Mouse (Mus musculus) myocyte (in vitro differentiated cells): ENCODE measurements at regions not wholly inside any gene's neighbourhood (a gene's known extent, or its start where the extent isn't known, plus 50 kb on each side); places are given as distances from the start of the nearest gene placed in this dataset.

Experiments used
- H3K27me3 ChIP-seq: one replicate; pipeline ENCODE4 v1.6.1; 2011; ENCODE audit not compliant: control insufficient read depth, insufficient read depth, insufficient read length
- H3K36me3 ChIP-seq: one replicate; pipeline ENCODE4 v1.6.1; 2011; ENCODE audit not compliant: control insufficient read depth, insufficient read depth
- H3K4me2 ChIP-seq: one replicate; pipeline ENCODE4 v1.6.1; 2011; ENCODE audit warnings: low read depth, control low read depth
- H3K4me3 ChIP-seq: one replicate; pipeline ENCODE4 v1.5.1; 2011; ENCODE audit warnings: mild to moderate bottlenecking, control low read depth, moderate library complexity
- H3K79me2 ChIP-seq: one replicate; pipeline ENCODE4 v1.6.1; 2011; ENCODE audit not compliant: control insufficient read depth, insufficient read depth
- H3ac ChIP-seq: one replicate; pipeline ENCODE4 v1.6.1; 2011; ENCODE audit not compliant: control insufficient read depth, insufficient read length
- CEBPB ChIP-seq: IDR thresholded peaks from 2 replicates; pipeline ENCODE4 v1.6.1; 2011; ENCODE audit warnings: mild to moderate bottlenecking, moderate library complexity; ENCODE audit not compliant: poor library complexity, insufficient read depth, severe bottlenecking
- E2F4 ChIP-seq: IDR thresholded peaks from one replicate; pipeline ENCODE4 v1.6.1; 2011; ENCODE audit warnings: mild to moderate bottlenecking, control low read depth, moderate library complexity; ENCODE audit not compliant: insufficient read depth
- MAX ChIP-seq: IDR thresholded peaks from one replicate; pipeline ENCODE4 v1.6.1; 2011; ENCODE audit warnings: low read depth, mild to moderate bottlenecking, control low read depth
- MYOD1 ChIP-seq, 3 experiments: IDR thresholded peaks; one replicate each; pipeline ENCODE4 v1.6.1; 2011; ENCODE audit warnings: control low read depth in 2 of 3, low read depth in 2 of 3, mild to moderate bottlenecking in 2 of 3, moderate library complexity in 1 of 3; ENCODE audit not compliant: insufficient read length in 2 of 3, control insufficient read depth in 1 of 3
- MYOG ChIP-seq, 3 experiments: IDR thresholded peaks; one replicate each; pipeline ENCODE4 v1.6.1; 2011; ENCODE audit warnings: control low read depth in 2 of 3, low read depth in 2 of 3, mild to moderate bottlenecking in 2 of 3; ENCODE audit not compliant: insufficient read length in 2 of 3, control insufficient read depth in 1 of 3, insufficient read depth in 1 of 3
- POLR2A ChIP-seq: IDR thresholded peaks from one replicate; pipeline ENCODE4 v1.6.1; 2011; ENCODE audit warnings: low read depth, mild to moderate bottlenecking, control low read depth, moderate library complexity; ENCODE audit not compliant: insufficient read length
- POLR2AphosphoS2 ChIP-seq: IDR thresholded peaks from one replicate; pipeline ENCODE4 v1.6.1; 2011; ENCODE audit warnings: low read depth, control low read depth; ENCODE audit not compliant: insufficient read length
- REST ChIP-seq: IDR thresholded peaks from one replicate; pipeline ENCODE4 v1.6.1; 2011; ENCODE audit warnings: mild to moderate bottlenecking, control low read depth, moderate library complexity; ENCODE audit not compliant: insufficient read depth, insufficient read length
- SRF ChIP-seq: IDR thresholded peaks from one replicate; pipeline ENCODE4 v1.6.1; 2011; ENCODE audit warnings: low read depth; ENCODE audit not compliant: control insufficient read depth, insufficient read length
- TCF12 ChIP-seq: IDR thresholded peaks from one replicate; pipeline ENCODE4 v1.6.1; 2011; ENCODE audit warnings: mild to moderate bottlenecking, control low read depth; ENCODE audit not compliant: poor library complexity, insufficient read depth, severe bottlenecking
- TCF3 ChIP-seq: IDR thresholded peaks from one replicate; pipeline ENCODE4 v1.6.1; 2011; ENCODE audit warnings: low read depth, control low read depth; ENCODE audit not compliant: insufficient read length
- USF1 ChIP-seq: IDR thresholded peaks from one replicate; pipeline ENCODE4 v1.6.1; 2011; ENCODE audit warnings: low read depth, mild to moderate bottlenecking, control low read depth, moderate library complexity

DNA sequence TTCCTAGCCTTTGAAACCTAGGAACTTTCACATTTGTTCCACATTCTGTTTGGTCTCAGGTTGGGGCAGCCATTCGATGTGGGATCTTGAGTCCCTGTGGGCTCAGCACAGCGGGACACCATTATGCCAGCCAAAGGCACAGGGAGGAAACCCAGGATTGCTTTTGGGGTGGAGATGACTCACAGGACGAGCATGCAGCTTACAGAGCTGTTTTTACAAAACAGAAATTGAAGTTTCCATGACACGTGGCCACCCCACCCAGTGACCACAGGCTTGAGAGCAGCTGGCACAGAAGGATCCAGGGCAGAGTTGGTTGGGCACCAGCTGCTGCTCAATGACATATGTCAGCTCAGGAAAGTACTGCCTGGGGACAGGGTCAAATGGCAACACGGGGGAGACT lies 147.8 kb downstream of the Gm26897 start:
- H3K4me3 ChIP-seq, result peak overlapping the region; percentile 31
- peaks cover 10% of the 10 kb centered on the region for H3K79me2 ChIP-seq
- H3K4me2 ChIP-seq, result peak overlapping the region; percentile 80
- TF ChIP-seq USF1 (peak; percentile 90), POLR2A (no peak), MYOD1 (IDR thresholded peaks at IDR 0.05; ENCODE audit: control insufficient read depth in 1 of 3, insufficient read length in 2 of 3, low read depth in 2 of 3) (peak; percentile 92 to 98 (median 94)), MAX (peak; percentile 87), POLR2AphosphoS2 (peak; percentile 62), MYOG (IDR thresholded peaks at IDR 0.05; ENCODE audit: control insufficient read depth in 1 of 3, insufficient read depth in 1 of 3, insufficient read length in 2 of 3, low read depth in 2 of 3) (peak; percentile 96 to 98 (median 96)), TCF3 (peak; percentile 92), REST (no peak), TCF12 (peak; percentile 99), CEBPB (0 out of 2 replicates have a peak, but pooled peaks have one; percentile 38)
- H3K27me3 ChIP-seq, result no peaks in the 10 kb centered on the region
- H3K36me3 ChIP-seq, result no peaks in the 10 kb centered on the region
- no peak overlapping the region for H3ac ChIP-seq

DNA sequence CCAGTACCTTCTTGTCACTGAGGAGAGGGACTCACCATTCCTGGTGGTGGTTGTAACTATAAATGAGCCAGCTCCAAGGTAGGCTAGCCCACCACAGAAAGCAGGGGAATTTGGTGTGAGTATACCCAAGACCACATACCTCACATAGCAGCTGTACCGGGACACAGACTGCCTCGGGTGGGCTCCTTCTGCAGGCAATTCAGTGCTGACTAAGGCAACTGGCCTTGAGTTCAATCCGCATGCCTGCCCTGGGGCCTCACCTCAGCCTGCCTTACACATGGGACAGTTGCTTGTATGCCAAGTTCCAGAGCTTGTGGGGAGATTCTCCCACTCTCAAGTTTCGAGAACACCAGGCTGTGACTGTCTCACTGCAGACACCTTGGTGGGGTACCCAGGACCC lies 153.6 kb downstream of the Gm26897 start:
- Histone ChIP-seq H3K27me3 (no peaks in the 10 kb centered on the region), H3K4me2 (no peak overlapping the region), H3K4me3 (no peak overlapping the region), H3K79me2 (peaks cover 7% of the 10 kb centered on the region), H3K36me3 (no peaks in the 10 kb centered on the region), H3ac (no peak overlapping the region)
- TF ChIP-seq POLR2AphosphoS2, result peak; percentile 57
- TF ChIP-seq POLR2A, result no peak
- no peak for TF ChIP-seq REST
- no peak for TF ChIP-seq E2F4
- no peak for TF ChIP-seq CEBPB
- peak in 1 of 3 experiments; percentile 50 for TF ChIP-seq MYOD1 (IDR thresholded peaks at IDR 0.05; ENCODE audit: control insufficient read depth in 1 of 3, insufficient read length in 2 of 3, low read depth in 2 of 3)
- no peak for TF ChIP-seq SRF
- no peak for TF ChIP-seq TCF3
- no peak for TF ChIP-seq TCF12
- TF ChIP-seq USF1, result no peak
- TF ChIP-seq MYOG (IDR thresholded peaks at IDR 0.05; ENCODE audit: control insufficient read depth in 1 of 3, insufficient read depth in 1 of 3, insufficient read length in 2 of 3, low read depth in 2 of 3), result peak in 2 of 3 experiments; percentile 12 to 56
- no peak for TF ChIP-seq MAX

DNA sequence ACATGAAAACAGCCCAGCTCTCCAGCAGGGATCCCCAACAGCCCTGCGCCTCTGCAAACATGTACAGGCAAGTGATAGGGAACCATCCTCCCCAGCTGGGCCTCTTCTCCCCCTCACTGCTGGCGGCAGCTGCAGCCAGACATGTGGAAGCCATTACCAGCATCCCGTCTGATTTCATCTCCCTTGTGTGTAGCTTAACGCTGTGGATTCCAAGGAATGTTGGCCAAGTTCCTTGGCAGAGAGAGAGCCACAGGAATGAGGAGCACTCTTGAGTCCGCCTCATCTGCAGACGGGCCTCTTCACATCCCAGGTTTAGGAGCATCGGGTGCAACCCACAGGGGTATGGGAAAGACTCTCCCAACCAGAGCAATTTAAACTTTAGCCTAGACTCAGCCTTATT lies 157.1 kb downstream of the Gm26897 start:
- Histone ChIP-seq H3ac (no peak overlapping the region), H3K79me2 (no peaks in the 10 kb centered on the region), H3K36me3 (no peaks in the 10 kb centered on the region), H3K27me3 (no peaks in the 10 kb centered on the region), H3K4me2 (peak overlapping the region; percentile 52), H3K4me3 (no peak overlapping the region)
- TF ChIP-seq MYOG (IDR thresholded peaks at IDR 0.05; ENCODE audit: control insufficient read depth in 1 of 3, insufficient read depth in 1 of 3, insufficient read length in 2 of 3, low read depth in 2 of 3), result peak; percentile 85 to 96 (median 89)
- TF ChIP-seq CEBPB, result 0 out of 2 replicates have a peak, but pooled peaks have one; percentile 23
- peak; percentile 39 for TF ChIP-seq POLR2AphosphoS2
- TF ChIP-seq MAX, result no peak
- no peak for TF ChIP-seq SRF
- TF ChIP-seq MYOD1 (IDR thresholded peaks at IDR 0.05; ENCODE audit: control insufficient read depth in 1 of 3, insufficient read length in 2 of 3, low read depth in 2 of 3), result peak; percentile 41 to 98 (median 96)
- TF ChIP-seq USF1, result no peak
- TF ChIP-seq TCF3, result peak; percentile 97
- TF ChIP-seq REST, result no peak
- peak; percentile 98 for TF ChIP-seq TCF12

DNA sequence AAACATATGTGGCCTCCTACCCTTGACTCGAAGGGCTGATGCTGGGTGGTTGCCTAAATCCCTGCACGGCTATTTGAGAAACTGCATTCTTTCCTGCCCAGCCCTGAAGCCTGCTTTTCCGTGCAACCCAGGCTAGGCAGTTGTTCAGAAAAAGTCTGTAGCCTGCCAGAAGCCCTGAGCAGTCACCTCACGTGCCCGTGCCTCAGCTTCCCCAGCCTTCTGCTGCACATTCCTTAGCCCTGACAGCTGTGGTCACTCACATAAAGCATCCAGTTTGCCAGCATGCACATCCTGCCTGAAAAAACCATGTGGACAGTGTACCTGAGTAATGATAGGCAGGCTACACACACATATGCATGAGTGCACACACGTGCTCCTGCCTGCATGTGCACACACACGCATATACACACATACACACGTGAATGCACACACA lies 157.6 kb downstream of the Gm26897 start:
- Histone ChIP-seq H3K4me3 (no peak overlapping the region), H3K27me3 (no peaks in the 10 kb centered on the region), H3K4me2 (peak overlapping the region; percentile 52), H3K36me3 (no peaks in the 10 kb centered on the region), H3ac (no peak overlapping the region), H3K79me2 (no peaks in the 10 kb centered on the region)
- no peak for TF ChIP-seq TCF3
- peak; percentile 99 for TF ChIP-seq POLR2AphosphoS2
- no peak for TF ChIP-seq SRF
- peak; percentile 36 for TF ChIP-seq USF1
- TF ChIP-seq REST, result no peak
- no peak for TF ChIP-seq E2F4
- TF ChIP-seq MYOD1 (IDR thresholded peaks at IDR 0.05; ENCODE audit: control insufficient read depth in 1 of 3, insufficient read length in 2 of 3, low read depth in 2 of 3), result peak in 2 of 3 experiments; percentile 77 to 80
- TF ChIP-seq MYOG (IDR thresholded peaks at IDR 0.05; ENCODE audit: control insufficient read depth in 1 of 3, insufficient read depth in 1 of 3, insufficient read length in 2 of 3, low read depth in 2 of 3), result peak in 2 of 3 experiments; percentile 68 to 86
- peak; percentile 55 for TF ChIP-seq POLR2A
- TF ChIP-seq CEBPB, result no peak
- TF ChIP-seq MAX, result peak; percentile 4
- peak; percentile 62 for TF ChIP-seq TCF12
